Mouse (Mus musculus) midbrain, postnatal 0 days (tissue): ENCODE data around the gene Ssr4. TPM values are rescaled to one million over a fixed set of nuclear protein-coding genes. Genes with fewer than 3 reads are reported as not detected.

Source experiments
- ATAC-seq: fragments of 200-750 bp; cut with Nextera tagmentation; 2 replicates; pipeline ENCODE4 v1.8.0; 2017; ENCODE audit warnings: moderate number of reproducible peaks, mild to moderate bottlenecking, moderate TSS enrichment, moderate library complexity; ENCODE audit not compliant: low FRiP score
- DNase-seq: peaks from one replicate; pipeline ENCODE4 v3.0.0-alpha.2; 2015; ENCODE audit warnings: low spot score
- H3K27ac ChIP-seq: fragments of 300-500 bp; sonication (generic); 2 replicates; pipeline ENCODE4 v1.5.1; 2014; ENCODE audit warnings: low read depth, mild to moderate bottlenecking, low read length, mixed read lengths
- H3K27me3 ChIP-seq: fragments of 300-500 bp; sonication (generic); 2 replicates; pipeline ENCODE4 v1.6.1; 2014; ENCODE audit warnings: low read length, control low read depth, mixed read lengths; ENCODE audit not compliant: insufficient read depth
- H3K36me3 ChIP-seq: fragments of 300-500 bp; sonication (generic); 2 replicates; pipeline ENCODE4 v1.6.1; 2014; ENCODE audit warnings: low read length, control low read depth, mixed read lengths; ENCODE audit not compliant: insufficient read depth
- H3K4me1 ChIP-seq: fragments of 300-500 bp; sonication (generic); 2 replicates; pipeline ENCODE4 v1.6.1; 2014; ENCODE audit warnings: mild to moderate bottlenecking, control low read depth, antibody characterized with exemption, low read length, mixed read lengths; ENCODE audit not compliant: insufficient read depth
- H3K4me2 ChIP-seq: fragments of 300-500 bp; sonication (generic); 2 replicates; pipeline ENCODE4 v1.6.1; 2014; ENCODE audit warnings: low read depth, mild to moderate bottlenecking, low read length, mixed read lengths; ENCODE audit not compliant: poor library complexity, severe bottlenecking
- H3K4me3 ChIP-seq: fragments of 300-500 bp; sonication (generic); 2 replicates; pipeline ENCODE4 v1.5.1; 2014; ENCODE audit warnings: low read depth, mild to moderate bottlenecking, low read length, moderate library complexity
- H3K9ac ChIP-seq: fragments of 300-500 bp; sonication (generic); replicated peaks from 2 replicates; pipeline ENCODE4 v1.6.1; 2014; ENCODE audit warnings: mild to moderate bottlenecking, low read length, moderate library complexity, mixed read lengths; ENCODE audit not compliant: poor library complexity, severe bottlenecking
- H3K9me3 ChIP-seq: fragments of 300-500 bp; sonication (generic); 2 replicates; pipeline ENCODE4 v1.6.1; 2016; ENCODE audit warnings: low read length, control low read depth
- CTCF ChIP-seq: IDR thresholded peaks from 2 replicates; pipeline ENCODE4 v1.5.1; 2016; ENCODE audit warnings: antibody characterized with exemption, mild to moderate bottlenecking
- WGBS: fragments of 180-500 bp; shearing (Covaris S2); extraction: QIAGEN DNeasy Blood & Tissue Kit; methylation state at CpG from one replicate; pipeline ENCODE4 v1.1.7; 2014; 5-methylcytosine and 5-hydroxymethylcytosine counted together
- polyA plus RNA-seq: library from polyadenylated mRNA; unstranded; fragments of >200 nt; fragmentation: Nextera tagmentation; extraction: Ambion mirVana; gene quantifications from 2 replicates; pipeline ENCODE4 v1.2.1, GENCODE M21; 2015
- total RNA-seq: library from RNA; depleted of rRNA; stranded (reverse); fragments of >200 nt; gene quantifications from 2 replicates; pipeline ENCODE4 v1.2.3, GENCODE M21; 2014

Ssr4 gene
- total and polyA plus RNA-seq, 2 experiments from 2014 or later = 99.8 to 166 TPM

DNA sequence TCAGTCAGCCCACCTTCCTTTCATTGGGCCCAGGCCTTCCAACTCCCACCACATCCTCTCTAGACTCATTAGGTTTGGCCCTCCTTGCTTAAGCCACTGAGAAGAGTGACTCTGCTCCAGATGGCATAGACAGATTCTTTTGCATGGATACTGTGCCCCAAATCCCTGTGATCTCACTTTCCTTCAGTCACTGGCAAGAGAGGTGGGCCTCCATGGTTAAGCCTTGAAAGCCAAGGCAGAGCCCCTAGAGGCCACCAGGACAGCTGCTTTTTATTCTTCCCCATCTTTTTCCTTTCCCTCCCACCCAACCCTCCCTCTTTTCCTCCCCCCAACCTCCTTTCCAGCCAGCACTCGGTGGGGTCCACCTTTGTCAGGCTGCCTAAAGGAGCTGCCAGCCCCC is 6.7 kb downstream of the Ssr4 start:
- no peaks in the 10 kb centered on the region for H3K9me3 ChIP-seq
- no peak overlapping the region for H3K4me2 ChIP-seq
- H3K9ac ChIP-seq = no peak overlapping the region
- TF ChIP-seq CTCF = peak; percentile 30; the same call in 1 of the 2 replicates
- no peak overlapping the region for H3K4me3 ChIP-seq
- H3K4me1 ChIP-seq = no peaks in the 10 kb centered on the region
- H3K27me3 ChIP-seq = no peaks in the 10 kb centered on the region
- WGBS = 38% methylated on average over 1 of the region's 1 CpGs
- H3K36me3 ChIP-seq = no peaks in the 10 kb centered on the region
- H3K27ac ChIP-seq = no peak overlapping the region
- DNase-seq = peak; percentile 24
- ATAC-seq = 0 out of 2 replicates have a peak, but pooled peaks have one; percentile 18

GRCm38 (mm10) chrX:73797511-73797910 is 10.7 kb downstream of the Ssr4 start:
- H3K9me3 ChIP-seq = no peaks in the 10 kb centered on the region
- no peak for ATAC-seq

GRCm38 (mm10) chrX:73798502-73798901 is 11.7 kb downstream of the Ssr4 start:
- TF ChIP-seq CTCF = peak; percentile 75
- Histone ChIP-seq H3K9me3 (no peaks in the 10 kb centered on the region), H3K27me3 (no peaks in the 10 kb centered on the region), H3K4me3 (no peak overlapping the region), H3K9ac (no peak overlapping the region), H3K4me2 (no peak overlapping the region), H3K27ac (no peak overlapping the region), H3K36me3 (no peaks in the 10 kb centered on the region), H3K4me1 (no peaks in the 10 kb centered on the region)
- 25% methylated on average over 9 of the region's 9 CpGs for WGBS
- DNase-seq (peak; percentile 54), ATAC-seq (peak; percentile 70)

More at GRCm38 (mm10) chrX:73797511-73797910, 10.7 kb downstream of the Ssr4 start:
- Histone ChIP-seq H3K36me3 (no peaks in the 10 kb centered on the region), H3K27ac (no peak overlapping the region), H3K9ac (no peak overlapping the region), H3K4me3 (no peak overlapping the region), H3K4me1 (no peaks in the 10 kb centered on the region), H3K27me3 (no peaks in the 10 kb centered on the region), H3K4me2 (no peak overlapping the region)
- TF ChIP-seq CTCF = no peak
- DNase-seq = no peak
- 93% methylated on average over 2 of the region's 2 CpGs for WGBS

DNA sequence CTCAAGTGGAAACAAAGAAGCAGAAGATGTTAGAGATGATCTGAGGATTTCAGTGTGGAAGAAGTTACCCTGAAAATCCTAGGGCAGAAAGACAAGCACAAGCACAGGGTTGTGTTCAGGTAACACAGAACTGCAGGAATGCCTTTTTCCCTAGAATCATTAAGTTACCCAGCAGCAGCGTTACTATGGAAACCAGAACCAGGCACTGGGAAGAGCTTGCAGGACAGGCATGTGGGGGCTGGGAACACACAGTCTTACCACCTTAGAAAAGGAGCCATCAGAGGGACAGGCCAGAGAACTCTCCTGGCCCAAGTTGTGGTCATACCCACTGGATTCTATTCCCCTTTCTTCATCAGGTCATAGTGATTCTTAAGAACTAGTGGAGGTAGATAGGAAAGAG is 19.0 kb downstream of the Ssr4 start:
- Histone ChIP-seq H3K9ac (no peak overlapping the region), H3K4me1 (no peaks in the 10 kb centered on the region), H3K4me3 (no peak overlapping the region), H3K4me2 (no peak overlapping the region), H3K36me3 (no peaks in the 10 kb centered on the region), H3K9me3 (no peaks in the 10 kb centered on the region), H3K27me3 (no peaks in the 10 kb centered on the region), H3K27ac (no peak overlapping the region)
- ATAC-seq (no peak), DNase-seq (peak; percentile 35)
- no peak for TF ChIP-seq CTCF
- WGBS = 56% methylated on average over 1 of the region's 1 CpGs

DNA sequence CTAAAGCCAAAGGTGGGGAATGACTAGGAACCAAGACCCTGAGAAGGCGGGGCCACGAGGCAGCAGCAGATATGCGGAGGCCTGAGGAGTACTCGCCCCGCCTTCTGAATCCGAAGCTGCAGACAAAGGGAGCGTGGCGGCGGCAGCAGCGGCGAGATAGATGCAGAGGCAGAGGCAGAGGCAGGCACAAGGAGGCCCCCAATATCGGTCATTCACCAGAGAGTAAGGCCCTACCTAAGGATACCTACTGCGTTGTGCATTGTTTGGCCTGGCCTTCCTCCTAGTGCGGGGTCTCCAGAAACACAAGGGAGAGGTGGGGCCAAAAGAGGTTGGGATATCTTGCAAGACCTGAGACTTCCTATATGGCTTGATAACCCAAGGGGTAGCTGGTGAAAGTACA is 28.2 kb downstream of the Ssr4 start:
- Histone ChIP-seq H3K27ac (peak overlapping the region; percentile 77), H3K27me3 (no peaks in the 10 kb centered on the region), H3K4me2 (peak overlapping the region; percentile 45), H3K9me3 (no peaks in the 10 kb centered on the region), H3K36me3 (no peaks in the 10 kb centered on the region), H3K4me3 (peak overlapping the region; percentile 16; the same call in 1 of the 2 replicates), H3K4me1 (no peaks in the 10 kb centered on the region), H3K9ac (0 out of 2 replicates have a peak overlapping the region, but pooled peaks have one; percentile 54)
- peak; percentile 84 for ATAC-seq
- DNase-seq = peak; percentile 21
- 14% methylated on average over 14 of the region's 14 CpGs for WGBS
- no peak for TF ChIP-seq CTCF

DNA sequence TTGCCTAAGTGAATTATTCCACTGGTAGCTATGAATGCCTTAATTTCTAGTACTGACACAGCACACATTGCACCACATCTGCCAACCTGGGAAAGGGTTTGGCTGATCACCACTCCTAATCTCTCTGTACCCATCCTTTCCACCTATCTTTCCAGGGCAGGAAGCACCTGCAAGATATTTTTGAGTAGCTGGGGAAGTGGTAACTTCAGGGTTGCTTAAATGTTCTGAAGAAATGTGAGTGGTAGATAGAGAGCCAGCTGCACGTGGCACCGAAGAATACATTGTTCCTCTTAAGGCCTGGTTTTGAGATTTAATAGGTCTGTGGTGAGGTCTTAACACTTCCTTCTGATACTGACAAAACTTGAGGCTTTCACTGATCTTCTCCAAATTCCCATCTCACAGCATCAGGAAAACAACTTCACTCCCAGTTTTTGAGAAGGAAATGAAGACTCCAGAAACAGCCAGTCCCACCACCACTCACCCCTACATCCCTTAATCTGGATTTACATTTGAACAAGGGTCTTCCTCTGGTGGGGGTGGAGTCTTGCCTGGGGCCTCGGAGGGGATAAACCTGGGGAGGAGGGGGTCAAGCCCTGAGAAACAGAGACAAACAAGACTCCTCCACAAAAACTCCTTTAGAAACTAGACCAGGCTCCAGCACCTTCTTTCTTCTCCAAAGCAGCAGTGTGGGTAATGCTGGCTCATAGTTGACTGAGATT is 29.9 kb downstream of the Ssr4 start:
- Histone ChIP-seq H3K27me3 (no peaks in the 10 kb centered on the region), H3K4me2 (no peak overlapping the region), H3K4me3 (no peak overlapping the region), H3K4me1 (no peaks in the 10 kb centered on the region), H3K36me3 (no peaks in the 10 kb centered on the region), H3K9ac (no peak overlapping the region), H3K9me3 (no peaks in the 10 kb centered on the region), H3K27ac (no peak overlapping the region)
- ATAC-seq (no peak), DNase-seq (no peak)
- 54% methylated on average over 3 of the region's 3 CpGs for WGBS
- TF ChIP-seq CTCF = no peak
